Mouse (Mus musculus) testis, adult 2 months (tissue): ENCODE data around the gene Fsd1l.

Experiments used
- CTCF ChIP-seq: fragments of 200-500 bp; IDR thresholded peaks from 2 replicates; pipeline ENCODE4 v1.5.1; 2012; ENCODE audit warnings: low read depth, mild to moderate bottlenecking, inconsistent platforms, low read length, moderate library complexity; ENCODE audit not compliant: control insufficient read depth, insufficient read depth, insufficient replicate concordance
- POLR2A ChIP-seq: fragments of 200-500 bp; IDR thresholded peaks from 2 replicates; pipeline ENCODE4 v1.6.1; 2012; ENCODE audit warnings: low read depth, mild to moderate bottlenecking, inconsistent platforms, low read length, moderate library complexity; ENCODE audit not compliant: control insufficient read depth

- TF ChIP-seq POLR2A (no peak), CTCF (no peak)
Observed at GRCm38 (mm10) chr4:53623711-53624110, 7.6 kb upstream of the Fsd1l start.
